Mouse (Mus musculus) heart, postnatal 0 days (tissue): Measurements from ENCODE around the gene Ankrd28. TPM values are rescaled to one million over a fixed set of nuclear protein-coding genes. Genes with fewer than 3 reads are reported as not detected.

Experiments used
- ATAC-seq: fragments of 200-750 bp; cut with Nextera tagmentation; 2 replicates; pipeline ENCODE4 v1.8.0; 2017; ENCODE audit warnings: low read depth, moderate number of reproducible peaks, moderate library complexity; ENCODE audit not compliant: insufficient read depth
- DNase-seq: peaks from one replicate; pipeline ENCODE4 v3.0.0-alpha.2; 2016; ENCODE audit warnings: low spot score
- H3K27ac ChIP-seq: fragments of 300-500 bp; sonication (generic); 2 replicates; pipeline ENCODE4 v1.5.1; 2014; ENCODE audit warnings: low read depth, mild to moderate bottlenecking
- H3K27me3 ChIP-seq: fragments of 300-500 bp; sonication (generic); 2 replicates; pipeline ENCODE4 v1.6.1; 2014; ENCODE audit warnings: low read length, mixed read lengths; ENCODE audit not compliant: control insufficient read depth, insufficient read depth
- H3K36me3 ChIP-seq: fragments of 300-500 bp; sonication (generic); replicated peaks from 2 replicates; pipeline ENCODE4 v1.6.1; 2014; ENCODE audit warnings: low read length, mixed read lengths; ENCODE audit not compliant: control insufficient read depth, insufficient read depth
- H3K4me1 ChIP-seq: fragments of 300-500 bp; sonication (generic); 2 replicates; pipeline ENCODE4 v1.6.1; 2014; ENCODE audit warnings: antibody characterized with exemption; ENCODE audit not compliant: control insufficient read depth, insufficient read depth
- H3K4me2 ChIP-seq: fragments of 300-500 bp; sonication (generic); 2 replicates; pipeline ENCODE4 v1.6.1; 2014; ENCODE audit warnings: low read depth, mild to moderate bottlenecking, low read length, moderate library complexity
- H3K4me3 ChIP-seq: fragments of 300-500 bp; sonication (generic); 2 replicates; pipeline ENCODE4 v1.5.1; 2014; ENCODE audit warnings: low read depth, low read length
- H3K9ac ChIP-seq: fragments of 300-500 bp; sonication (generic); replicated peaks from 2 replicates; pipeline ENCODE4 v1.6.1; 2014; ENCODE audit warnings: low read depth, low read length, mixed read lengths
- H3K9me3 ChIP-seq: fragments of 300-500 bp; sonication (generic); replicated peaks from 2 replicates; pipeline ENCODE4 v1.6.1; 2016; ENCODE audit warnings: low read length; ENCODE audit not compliant: control insufficient read depth
- CTCF ChIP-seq: IDR thresholded peaks from 2 replicates; pipeline ENCODE4 v1.5.1; 2016; ENCODE audit warnings: antibody characterized with exemption, control low read depth, low read depth
- EP300 ChIP-seq: IDR thresholded peaks from 2 replicates; pipeline ENCODE4 v1.6.1; 2016; ENCODE audit warnings: antibody characterized with exemption, low read depth
- WGBS: fragments of 180-500 bp; shearing (Covaris S2); extraction: QIAGEN DNeasy Blood & Tissue Kit; methylation state at CpG from one replicate; pipeline ENCODE4 v1.1.7; 2014; 5-methylcytosine and 5-hydroxymethylcytosine counted together
- polyA plus RNA-seq: library from polyadenylated mRNA; unstranded; fragments of >200 nt; fragmentation: Nextera tagmentation; extraction: Ambion mirVana; gene quantifications from 2 replicates; pipeline ENCODE4 v1.2.1, GENCODE M21; 2015
- total RNA-seq: library from RNA; depleted of rRNA; stranded (reverse); fragments of >200 nt; gene quantifications from 2 replicates; pipeline ENCODE4 v1.2.3, GENCODE M21; 2014; ENCODE audit warnings: low replicate concordance

Gene Ankrd28
- total and polyA plus RNA-seq, 2 experiments from 2014 or later, result 4.5 to 17.7 TPM

DNA sequence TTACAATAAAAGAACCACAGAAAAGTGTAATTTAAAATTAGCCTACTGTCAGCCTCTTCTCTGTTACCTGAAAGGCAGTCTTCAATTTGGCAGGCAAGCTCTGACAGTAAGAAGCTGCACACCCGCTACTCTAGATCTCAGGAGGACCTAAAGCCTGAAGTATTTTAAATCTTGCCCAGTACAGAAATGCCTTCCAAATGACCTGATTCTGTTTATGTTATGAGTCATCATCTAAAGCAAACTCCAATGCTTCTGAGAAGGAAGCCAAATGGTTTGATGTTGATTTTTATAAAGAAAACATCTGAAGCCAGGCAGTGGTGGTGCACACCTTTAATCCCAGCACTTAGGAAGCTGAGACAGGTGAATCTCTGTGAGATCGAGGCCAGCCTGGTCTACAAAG, 130.1 kb downstream of the Ankrd28 start:
- H3K4me2 ChIP-seq, result no peak overlapping the region
- TF ChIP-seq EP300, result no peak
- TF ChIP-seq CTCF, result no peak
- H3K27me3 ChIP-seq, result no peaks in the 10 kb centered on the region
- no peak overlapping the region for H3K4me3 ChIP-seq
- DNase-seq (no peak), ATAC-seq (no peak)
- H3K36me3 ChIP-seq, result peaks cover 54% of the 10 kb centered on the region
- no peaks in the 10 kb centered on the region for H3K9me3 ChIP-seq
- H3K4me1 ChIP-seq, result peaks cover 17% of the 10 kb centered on the region; the same call in 1 of the 2 replicates
- 76% methylated on average over 2 of the region's 2 CpGs for WGBS
- no peak overlapping the region for H3K9ac ChIP-seq
- no peak overlapping the region for H3K27ac ChIP-seq

GRCm38 (mm10) chr14:31697755-31698154, 132.7 kb downstream of the Ankrd28 start:
- Histone ChIP-seq H3K36me3 (peaks cover 35% of the 10 kb centered on the region), H3K27ac (peak overlapping the region; percentile 76), H3K9me3 (no peaks in the 10 kb centered on the region), H3K4me2 (no peak overlapping the region), H3K4me3 (no peak overlapping the region), H3K4me1 (peaks cover 14% of the 10 kb centered on the region; the same call in 1 of the 2 replicates), H3K9ac (no peak overlapping the region), H3K27me3 (no peaks in the 10 kb centered on the region)
- TF ChIP-seq CTCF (no peak), EP300 (no peak)
- 43% methylated on average over 4 of the region's 4 CpGs for WGBS
- ATAC-seq (peak; percentile 74), DNase-seq (peak; percentile 34)

DNA sequence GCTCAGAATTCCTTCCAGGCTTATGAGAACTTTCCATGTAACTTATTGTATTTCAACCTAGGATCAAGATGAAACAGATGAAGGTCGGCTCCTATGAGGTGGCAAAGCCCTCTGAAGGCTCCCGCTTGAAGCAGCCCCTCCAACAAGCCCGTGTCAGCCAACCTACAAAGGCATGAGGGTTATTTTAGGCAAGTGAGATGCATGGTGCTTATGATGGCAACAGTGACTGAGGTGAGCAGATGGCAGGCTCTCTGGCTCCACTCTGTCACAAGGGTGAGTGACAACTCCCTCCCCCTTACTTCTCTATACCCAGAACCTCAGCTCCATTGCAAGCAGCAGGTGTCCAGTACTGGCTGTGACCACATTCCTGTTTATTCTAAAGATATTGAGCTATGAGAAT, 133.1 kb downstream of the Ankrd28 start:
- TF ChIP-seq EP300, result no peak
- TF ChIP-seq CTCF, result no peak
- Histone ChIP-seq H3K9ac (no peak overlapping the region), H3K27ac (peak overlapping the region; percentile 76), H3K27me3 (no peaks in the 10 kb centered on the region), H3K4me2 (no peak overlapping the region), H3K9me3 (no peaks in the 10 kb centered on the region), H3K36me3 (peaks cover 33% of the 10 kb centered on the region), H3K4me1 (peaks cover 13% of the 10 kb centered on the region; the same call in 1 of the 2 replicates), H3K4me3 (no peak overlapping the region)
- ATAC-seq (peak; percentile 82), DNase-seq (no peak)
- 26% methylated on average over 3 of the region's 3 CpGs for WGBS

DNA sequence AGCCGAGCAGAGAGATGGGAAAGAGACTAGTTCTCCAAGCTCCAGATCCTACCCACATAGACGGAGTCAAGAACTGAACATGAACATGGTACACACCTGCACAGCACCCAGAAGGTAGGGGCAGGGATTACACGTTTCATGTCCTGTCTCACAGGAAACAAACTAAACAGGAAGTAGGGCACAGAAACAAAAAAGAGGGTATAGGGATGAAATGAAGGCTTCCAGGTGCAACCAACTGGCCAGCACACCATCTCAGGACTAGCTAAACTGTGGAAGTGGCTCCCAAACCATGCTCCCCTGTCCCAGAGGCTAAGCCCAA, 133.5 kb downstream of the Ankrd28 start:
- WGBS, result 85% methylated on average over 3 of the region's 3 CpGs
- no peak for DNase-seq
- Histone ChIP-seq H3K9ac (no peak overlapping the region), H3K9me3 (no peaks in the 10 kb centered on the region), H3K4me1 (peaks cover 13% of the 10 kb centered on the region; the same call in 1 of the 2 replicates), H3K36me3 (peaks cover 29% of the 10 kb centered on the region), H3K4me2 (no peak overlapping the region), H3K27ac (peak overlapping the region; percentile 76), H3K4me3 (no peak overlapping the region), H3K27me3 (no peaks in the 10 kb centered on the region)
- no peak for ATAC-seq
- TF ChIP-seq CTCF, result no peak
- no peak for TF ChIP-seq EP300

DNA sequence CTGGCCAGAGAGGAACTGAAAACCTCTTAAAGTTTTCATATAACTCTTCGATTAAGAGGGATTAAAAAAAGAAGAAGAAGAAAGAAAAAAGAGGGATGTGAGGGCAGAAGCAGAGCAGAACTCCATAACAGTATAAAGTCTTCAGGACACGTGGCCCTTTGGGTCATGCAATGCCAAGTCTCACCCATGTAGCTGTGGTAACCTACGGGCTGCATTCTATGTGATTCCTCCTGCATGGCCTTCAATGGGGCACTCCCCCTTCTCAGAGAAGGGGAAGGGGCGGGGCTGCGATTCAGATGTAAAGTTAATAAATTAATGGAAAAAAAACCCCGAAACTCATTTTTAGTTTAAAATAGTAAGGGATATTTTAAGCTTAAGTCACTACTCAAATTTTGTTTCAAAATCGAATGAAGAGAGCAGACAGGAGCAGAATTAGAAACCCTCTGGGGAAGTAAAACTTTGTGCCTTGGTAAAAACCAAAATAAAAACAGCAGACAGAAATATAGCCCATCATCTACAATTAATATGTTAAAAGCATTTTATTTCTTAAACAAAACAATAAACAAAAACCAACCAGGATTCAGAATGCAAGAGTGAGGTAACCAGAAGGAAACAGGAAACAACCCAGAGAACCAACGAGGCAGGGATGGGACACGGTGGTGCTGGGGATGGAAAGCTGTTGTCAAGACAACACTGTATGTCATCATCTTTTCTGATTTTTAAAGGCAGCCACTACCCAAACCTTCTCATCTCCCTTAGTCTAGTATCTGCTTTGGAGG, 134.1 kb downstream of the Ankrd28 start:
- Histone ChIP-seq H3K4me3 (no peak overlapping the region), H3K4me1 (peaks cover 13% of the 10 kb centered on the region; the same call in 1 of the 2 replicates), H3K4me2 (no peak overlapping the region), H3K9me3 (no peaks in the 10 kb centered on the region), H3K36me3 (peaks cover 23% of the 10 kb centered on the region), H3K27me3 (no peaks in the 10 kb centered on the region), H3K27ac (peak overlapping the region; percentile 76; the same call in 1 of the 2 replicates), H3K9ac (no peak overlapping the region)
- no peak for ATAC-seq
- TF ChIP-seq CTCF (no peak), EP300 (no peak)
- no peak for DNase-seq
- 82% methylated on average over 9 of the region's 9 CpGs for WGBS

DNA sequence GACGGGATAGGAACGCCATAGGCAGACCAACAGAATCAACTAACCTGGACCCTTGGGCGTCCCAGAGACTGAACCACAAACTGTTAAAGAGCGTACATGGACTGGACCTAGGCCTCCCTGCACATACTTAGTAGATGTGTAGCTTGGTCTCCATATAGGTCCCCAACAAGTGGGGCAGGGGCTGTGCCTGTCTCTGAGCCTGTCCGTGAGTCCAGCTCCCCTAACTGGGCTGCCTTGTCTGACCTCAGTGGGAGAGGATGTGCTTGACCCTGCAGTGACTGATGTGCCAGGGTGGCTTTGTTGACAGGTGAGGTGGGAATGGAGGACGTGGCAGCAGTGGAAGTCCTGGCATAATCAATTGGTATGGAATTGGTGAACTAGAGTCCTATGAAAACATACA, 137.9 kb downstream of the Ankrd28 start:
- Histone ChIP-seq H3K36me3 (no peaks in the 10 kb centered on the region), H3K9ac (no peak overlapping the region), H3K4me2 (no peak overlapping the region), H3K27me3 (no peaks in the 10 kb centered on the region), H3K4me3 (no peak overlapping the region), H3K27ac (no peak overlapping the region), H3K9me3 (no peaks in the 10 kb centered on the region), H3K4me1 (peaks cover 12% of the 10 kb centered on the region; the same call in 1 of the 2 replicates)
- TF ChIP-seq CTCF (no peak), EP300 (no peak)
- ATAC-seq, result no peak
- 89% methylated on average over 6 of the region's 6 CpGs for WGBS
- DNase-seq, result no peak
